Mouse (Mus musculus) intestine, embryonic 15.5 days (tissue): ENCODE results near the gene Twsg1. TPM values are rescaled to one million over a fixed set of nuclear protein-coding genes. Genes with fewer than 3 reads are reported as not detected.

Source experiments
- ATAC-seq: fragments of 200-750 bp; cut with Nextera tagmentation; 2 replicates; pipeline ENCODE4 v1.8.0; 2017; ENCODE audit warnings: moderate TSS enrichment, moderate library complexity
- H3K27ac ChIP-seq: fragments of 300-500 bp; sonication (generic); 2 replicates; pipeline ENCODE4 v1.5.1; 2015; ENCODE audit warnings: mild to moderate bottlenecking, inconsistent platforms
- H3K27me3 ChIP-seq: fragments of 300-500 bp; sonication (generic); replicated peaks from 2 replicates; pipeline ENCODE4 v1.6.1; 2015; ENCODE audit warnings: inconsistent platforms
- H3K36me3 ChIP-seq: fragments of 300-500 bp; sonication (generic); 2 replicates; pipeline ENCODE4 v1.6.1; 2015; ENCODE audit warnings: inconsistent platforms
- H3K4me1 ChIP-seq: fragments of 300-500 bp; sonication (generic); replicated peaks from 2 replicates; pipeline ENCODE4 v1.6.1; 2015; ENCODE audit warnings: inconsistent platforms
- H3K4me2 ChIP-seq: fragments of 300-500 bp; sonication (generic); replicated peaks from 2 replicates; pipeline ENCODE4 v1.6.1; 2015; ENCODE audit warnings: mild to moderate bottlenecking, inconsistent platforms
- H3K4me3 ChIP-seq: fragments of 300-500 bp; sonication (generic); replicated peaks from 2 replicates; pipeline ENCODE4 v1.5.1; 2015; ENCODE audit warnings: inconsistent platforms
- H3K9ac ChIP-seq: fragments of 300-500 bp; sonication (generic); 2 replicates; pipeline ENCODE4 v1.6.1; 2015; ENCODE audit warnings: inconsistent platforms
- H3K9me3 ChIP-seq: fragments of 300-500 bp; sonication (generic); 2 replicates; pipeline ENCODE4 v1.6.1; 2016; ENCODE audit warnings: inconsistent platforms
- WGBS: fragments of 180-500 bp; shearing (Covaris S2); methylation state at CpG from one replicate; pipeline ENCODE4 v1.1.7; 2015; 5-methylcytosine and 5-hydroxymethylcytosine counted together
- polyA plus RNA-seq: library from polyadenylated mRNA; unstranded; fragments of >200 nt; fragmentation: Nextera tagmentation; extraction: Ambion mirVana; gene quantifications from 2 replicates; pipeline ENCODE4 v1.2.1, GENCODE M21; 2015

Gene Twsg1
- polyA plus RNA-seq, 1 experiment from 2014 or later = 82.4 TPM

DNA sequence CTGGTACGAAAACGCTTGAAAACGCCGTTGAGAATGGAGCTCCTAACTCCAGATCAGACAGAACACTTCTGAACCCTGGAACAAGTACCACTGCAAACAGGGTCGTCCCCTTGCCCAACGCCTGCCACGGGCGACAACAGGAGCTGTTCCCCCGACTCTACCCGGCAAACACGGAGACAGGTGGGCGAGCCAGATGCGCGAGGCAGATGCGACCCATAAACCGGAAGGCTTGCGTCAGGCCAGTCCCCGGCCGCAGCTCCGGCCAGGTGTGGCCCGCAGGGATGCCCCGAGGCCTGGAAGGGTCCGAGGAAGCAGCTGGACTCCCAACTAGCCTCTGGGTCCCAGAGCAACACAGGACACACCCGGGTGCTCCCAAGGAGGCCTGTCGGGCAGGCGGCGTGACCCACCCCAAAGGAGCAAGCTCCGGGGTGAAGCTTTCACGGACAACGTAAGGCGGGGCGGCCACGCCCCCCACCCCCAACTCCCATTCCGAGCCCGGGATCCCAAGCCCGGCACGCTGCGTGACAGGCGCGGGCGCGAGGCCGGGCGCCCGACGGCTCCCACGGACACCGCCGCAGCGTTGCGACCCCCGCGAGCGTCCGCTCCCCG, 66.9 kb downstream of the Twsg1 start:
- Histone ChIP-seq H3K9me3 (no peaks in the 10 kb centered on the region), H3K4me3 (peak overlapping the region; percentile 86), H3K9ac (peak overlapping the region; percentile 83), H3K4me2 (peak overlapping the region; percentile 91), H3K27me3 (no peaks in the 10 kb centered on the region), H3K4me1 (peaks cover 8% of the 10 kb centered on the region), H3K36me3 (no peaks in the 10 kb centered on the region), H3K27ac (peak overlapping the region; percentile 91)
- ATAC-seq = peak; percentile 31
- under 1% methylated on average over 53 of the region's 56 CpGs for WGBS

DNA sequence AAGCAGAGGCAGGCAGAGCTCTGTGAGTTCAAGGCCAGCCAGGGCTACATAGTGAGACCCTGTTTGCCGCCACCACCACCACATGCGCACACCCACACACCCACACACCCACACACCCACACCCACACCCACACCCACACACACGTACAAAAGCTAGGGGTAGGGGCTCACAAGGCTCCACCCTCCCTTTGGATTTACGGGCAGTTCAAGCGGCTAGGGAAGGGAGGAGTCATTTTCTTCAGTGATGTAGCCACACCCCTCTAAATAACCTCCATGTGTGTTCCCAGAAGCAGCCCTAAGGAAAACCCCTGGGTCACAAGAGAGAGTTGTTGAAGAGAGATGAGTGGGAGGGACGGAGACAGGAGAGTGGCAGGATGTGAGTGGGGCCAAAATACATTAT, 74.0 kb downstream of the Twsg1 start:
- no peaks in the 10 kb centered on the region for H3K27me3 ChIP-seq
- H3K36me3 ChIP-seq = no peaks in the 10 kb centered on the region
- no peaks in the 10 kb centered on the region for H3K9me3 ChIP-seq
- no peak for ATAC-seq
- H3K4me3 ChIP-seq = no peak overlapping the region
- 67% methylated on average over 6 of the region's 6 CpGs for WGBS
- H3K9ac ChIP-seq = no peak overlapping the region
- peaks cover 5% of the 10 kb centered on the region; the same call in 1 of the 2 replicates for H3K4me1 ChIP-seq
- H3K4me2 ChIP-seq = no peak overlapping the region
- no peak overlapping the region for H3K27ac ChIP-seq

DNA sequence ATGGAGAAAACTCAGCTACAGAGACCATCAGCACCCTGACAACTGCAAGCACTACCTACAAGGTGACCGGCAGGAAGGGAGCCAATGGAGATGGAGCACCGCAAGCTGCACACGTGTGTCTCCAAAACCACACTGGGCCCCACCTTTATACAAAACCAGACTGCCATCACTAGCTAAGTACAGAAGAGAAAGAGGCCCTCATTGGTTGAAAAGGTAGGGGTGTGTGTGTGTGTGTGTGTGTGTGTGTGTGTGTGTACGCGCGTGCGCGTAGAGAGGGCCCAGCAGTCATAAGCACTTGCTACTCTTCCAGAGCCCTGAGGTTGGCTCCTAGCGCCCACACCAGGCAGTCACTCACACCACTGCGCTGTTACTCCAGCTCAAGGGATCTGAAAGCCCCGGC, 77.2 kb downstream of the Twsg1 start:
- no peak overlapping the region for H3K4me2 ChIP-seq
- no peaks in the 10 kb centered on the region for H3K9me3 ChIP-seq
- H3K9ac ChIP-seq = no peak overlapping the region
- 95% methylated on average over 11 of the region's 11 CpGs for WGBS
- 0 out of 2 replicates have a peak, but pooled peaks cover 2% of the 10 kb centered on the region for H3K4me1 ChIP-seq
- H3K27ac ChIP-seq = no peak overlapping the region
- H3K4me3 ChIP-seq = no peak overlapping the region
- no peak for ATAC-seq
- no peaks in the 10 kb centered on the region for H3K36me3 ChIP-seq
- no peaks in the 10 kb centered on the region for H3K27me3 ChIP-seq

DNA sequence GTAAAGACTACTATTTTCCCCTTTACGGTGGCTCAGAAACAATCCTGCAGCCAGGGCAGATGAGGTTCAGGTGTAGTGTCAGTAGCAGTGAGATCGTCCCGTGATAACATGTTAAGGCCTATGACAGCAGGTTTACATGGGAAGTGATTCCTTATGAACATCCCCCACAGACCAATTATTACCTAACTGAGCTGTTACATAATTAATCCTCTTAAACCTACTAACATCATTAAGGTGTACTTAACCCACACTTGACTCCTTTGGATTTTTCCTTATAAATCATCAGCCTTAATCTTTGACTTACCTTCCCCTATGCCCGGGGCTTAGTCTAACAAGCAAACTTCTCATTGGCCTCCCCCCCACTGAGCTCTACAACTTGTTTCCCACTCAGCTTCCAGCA, 77.9 kb downstream of the Twsg1 start:
- Histone ChIP-seq H3K27me3 (no peaks in the 10 kb centered on the region), H3K4me3 (no peak overlapping the region), H3K4me1 (0 out of 2 replicates have a peak, but pooled peaks cover 2% of the 10 kb centered on the region), H3K27ac (no peak overlapping the region), H3K9ac (no peak overlapping the region), H3K36me3 (no peaks in the 10 kb centered on the region), H3K4me2 (no peak overlapping the region), H3K9me3 (no peaks in the 10 kb centered on the region)
- no peak for ATAC-seq
- 86% methylated on average over 4 of the region's 4 CpGs for WGBS

DNA sequence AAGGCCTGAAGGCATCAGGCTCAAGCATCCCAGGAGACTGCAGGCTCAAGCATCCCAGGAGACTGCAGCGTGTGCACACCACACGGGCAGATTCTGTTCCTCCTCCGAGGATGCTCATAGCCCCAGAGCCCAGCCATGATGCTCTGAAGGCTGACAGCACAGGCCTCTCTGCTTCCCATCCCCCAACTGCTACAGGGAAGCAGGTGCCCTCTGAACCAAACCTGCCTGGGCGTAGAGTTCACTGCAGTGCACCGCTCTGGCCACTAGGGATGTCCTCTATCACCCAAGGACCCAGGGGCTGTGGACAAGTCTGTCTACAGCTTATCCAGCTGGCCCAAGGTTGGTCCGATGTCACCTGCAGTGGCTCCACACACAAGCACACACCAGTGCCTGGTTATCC, 78.4 kb downstream of the Twsg1 start:
- Histone ChIP-seq H3K9me3 (no peaks in the 10 kb centered on the region), H3K4me1 (0 out of 2 replicates have a peak, but pooled peaks cover 2% of the 10 kb centered on the region), H3K27me3 (no peaks in the 10 kb centered on the region), H3K36me3 (no peaks in the 10 kb centered on the region), H3K4me3 (no peak overlapping the region), H3K27ac (no peak overlapping the region), H3K9ac (no peak overlapping the region), H3K4me2 (no peak overlapping the region)
- WGBS = 44% methylated on average over 6 of the region's 6 CpGs
- ATAC-seq = peak; percentile 46; the same call in 1 of the 2 replicates

DNA sequence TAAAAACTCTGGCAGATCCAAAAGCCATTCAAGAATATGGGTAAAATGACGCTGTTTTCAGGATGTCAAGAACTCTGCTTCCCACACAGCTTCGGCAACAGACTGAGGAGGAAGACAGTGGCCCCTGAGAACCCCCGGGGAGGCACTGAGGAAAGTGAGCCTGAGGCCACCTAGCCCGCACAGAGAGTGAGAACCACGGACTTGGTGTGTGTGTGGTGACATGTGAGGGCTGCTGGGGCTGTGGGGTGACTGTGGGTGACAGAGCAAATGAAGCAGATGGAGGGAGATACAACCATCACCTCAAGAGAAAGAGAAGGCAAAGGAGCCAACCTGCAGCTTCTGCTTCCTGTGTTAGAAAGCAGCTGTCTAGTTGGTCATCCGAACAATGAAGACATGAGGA, 79.0 kb downstream of the Twsg1 start:
- no peak overlapping the region for H3K4me2 ChIP-seq
- H3K27me3 ChIP-seq = no peaks in the 10 kb centered on the region
- no peak overlapping the region for H3K27ac ChIP-seq
- H3K9me3 ChIP-seq = no peaks in the 10 kb centered on the region
- 72% methylated on average over 6 of the region's 6 CpGs for WGBS
- 0 out of 2 replicates have a peak, but pooled peaks cover 2% of the 10 kb centered on the region for H3K4me1 ChIP-seq
- H3K4me3 ChIP-seq = no peak overlapping the region
- H3K9ac ChIP-seq = no peak overlapping the region
- no peak for ATAC-seq
- no peaks in the 10 kb centered on the region for H3K36me3 ChIP-seq

Other genes starting within 250 kb of the Twsg1 start
- 26.6 and 32.5 TPM in 2 replicates for gene Rab31, start 178.5 kb downstream of the Twsg1 start, polyA plus RNA-seq
- 32.5 and 35.1 TPM in 2 replicates for gene Ppp4r1, start 168.7 kb downstream of the Twsg1 start, polyA plus RNA-seq
- gene Ralbp1, start 65.4 kb downstream of the Twsg1 start, polyA plus RNA-seq = 64.3 and 74.9 TPM in 2 replicates
- 21.4 and 24.0 TPM in 2 replicates for gene Ankrd12, start 125.9 kb upstream of the Twsg1 start, polyA plus RNA-seq
- gene Ndufv2, start 150.3 kb upstream of the Twsg1 start, polyA plus RNA-seq = 428 and 430 TPM in 2 replicates
- gene Washc1, start 160.3 kb upstream of the Twsg1 start, polyA plus RNA-seq = 35.2 and 36.1 TPM in 2 replicates
- gene Ddx11, start 172.3 kb upstream of the Twsg1 start, polyA plus RNA-seq = 15.4 and 18.0 TPM in 2 replicates